Mouse (Mus musculus) brain, embryonic 18.5 days (tissue): ENCODE measurements at regions not wholly inside any gene's neighbourhood (a gene's known extent, or its start where the extent isn't known, plus 50 kb on each side); places are given as distances from the start of the nearest gene placed in this dataset.
A peak's percentile ranks its signal among the peaks of the same experiment; 100 is the strongest.
"Not testable (repeated sequence)": the region's sequence is repeated elsewhere in the genome, so short reads cannot be mapped to it uniquely, and the experiment has no call there.

Source experiments
- DNase-seq: peaks from one replicate; pipeline ENCODE4 v3.0.0-alpha.2; 2012; ENCODE audit warnings: low read depth, low spot score

- no peak for DNase-seq
Measured at GRCm38 (mm10) chr1:64463715-64464290, 68.6 kb upstream of the Creb1 start.

- DNase-seq, result not testable (repeated sequence)
Measured at GRCm38 (mm10) chr1:64461616-64462015, 70.8 kb upstream of the Creb1 start.

- DNase-seq, result no peak
Measured at GRCm38 (mm10) chr1:64457872-64458271, 74.6 kb upstream of the Creb1 start.

GRCm38 (mm10) chr1:64449141-64449540, 83.3 kb upstream of the Creb1 start:
- no peak for DNase-seq

- DNase-seq, result peak; percentile 54
Measured at GRCm38 (mm10) chr1:64448090-64448489, 84.4 kb upstream of the Creb1 start.

- no peak for DNase-seq
Measured at GRCm38 (mm10) chr1:64446492-64446891, 86.0 kb upstream of the Creb1 start.

- peak; percentile 80 for DNase-seq
Measured at GRCm38 (mm10) chr1:64445919-64446318, 86.5 kb upstream of the Creb1 start.

- DNase-seq, result no peak
Measured at GRCm38 (mm10) chr1:64443436-64443835, 89.0 kb upstream of the Creb1 start.

GRCm38 (mm10) chr1:64442179-64442874, 90.1 kb upstream of the Creb1 start:
- DNase-seq, result no peak

GRCm38 (mm10) chr1:64423256-64423655, 109.2 kb upstream of the Creb1 start:
- DNase-seq, result no peak

GRCm38 (mm10) chr1:64418567-64418966, 113.9 kb upstream of the Creb1 start:
- DNase-seq, result no peak

GRCm38 (mm10) chr1:64415906-64416305, 116.5 kb upstream of the Creb1 start:
- DNase-seq, result no peak

- DNase-seq, result no peak
Measured at GRCm38 (mm10) chr1:64413181-64413560, 119.3 kb upstream of the Creb1 start.

GRCm38 (mm10) chr1:64412481-64413180, 119.8 kb upstream of the Creb1 start:
- no peak for DNase-seq

GRCm38 (mm10) chr1:64411851-64412480, 120.5 kb upstream of the Creb1 start:
- no peak for DNase-seq

GRCm38 (mm10) chr1:64408807-64409582, 123.5 kb upstream of the Creb1 start:
- DNase-seq, result peak; percentile 59

- DNase-seq, result no peak
Measured at GRCm38 (mm10) chr1:64391525-64391924, 140.9 kb upstream of the Creb1 start.

GRCm38 (mm10) chr1:64381264-64381663, 151.2 kb upstream of the Creb1 start:
- DNase-seq, result no peak

GRCm38 (mm10) chr1:64376426-64376825, 156.0 kb upstream of the Creb1 start:
- DNase-seq, result not testable (repeated sequence)

GRCm38 (mm10) chr1:64374286-64375071, 158.0 kb upstream of the Creb1 start:
- DNase-seq, result no peak

- no peak for DNase-seq
Measured at GRCm38 (mm10) chr1:64364095-64364494, 168.3 kb upstream of the Creb1 start.
